Mouse (Mus musculus): ENCODE measurements around the gene Exosc9. TPM values are rescaled to one million over a fixed set of nuclear protein-coding genes. Genes with fewer than 3 reads are reported as not detected.

Gene Exosc9
- total and polyA plus RNA-seq, 3 experiments: 46.0 to 49.4 TPM; not detected in 1

GRCm38 (mm10) chr3:36532738-36533137 is 19.7 kb upstream of the Exosc9 start:
- no peaks in the 10 kb centered on the region for H3K36me3 ChIP-seq (ENCODE audit: control insufficient read depth in 1 of 2, insufficient read depth in 2 of 2, low read length in 2 of 2)
- H3K4me3 ChIP-seq (ENCODE audit: control insufficient read depth in 1 of 2, insufficient read depth in 1 of 2, low read depth in 2 of 2, low read length in 2 of 2): no peak overlapping the region
- H3K9me3 ChIP-seq (replicated peaks; ENCODE audit: insufficient read depth, low read length): no peaks in the 10 kb centered on the region
- no peaks in the 10 kb centered on the region; a peak in 1 of 4 replicates for H3K4me1 ChIP-seq (ENCODE audit: control insufficient read depth in 1 of 2, insufficient read depth in 2 of 2, low read length in 2 of 2)
- H3K27ac ChIP-seq (ENCODE audit: control insufficient read depth, low read depth, low read length): no peak overlapping the region
- no peak for TF ChIP-seq UBTF (IDR thresholded peaks at IDR 0.05; ENCODE audit: borderline replicate concordance, insufficient read depth, low read depth, low read length)
- TF ChIP-seq NELFE (IDR thresholded peaks at IDR 0.05; ENCODE audit: low read depth, low read length): no peak
- TF ChIP-seq ZMIZ1 (IDR thresholded peaks at IDR 0.05; ENCODE audit: low read depth, low read length): no peak
- no peak for TF ChIP-seq MAX (IDR thresholded peaks at IDR 0.05; ENCODE audit: low read length)
- no peak for TF ChIP-seq ZNF384 (IDR thresholded peaks at IDR 0.05; ENCODE audit: low read depth, low read length)
- TF ChIP-seq TAL1 (IDR thresholded peaks at IDR 0.05; ENCODE audit: low read length): no peak
- TF ChIP-seq CTCF (IDR thresholded peaks at IDR 0.05 in 2 of 3, conservative IDR thresholded peaks at IDR 0.05 in 1 of 3; ENCODE audit: control insufficient read depth in 1 of 3, insufficient read depth in 1 of 3, low read depth in 2 of 3, low read length in 3 of 3, poor library complexity in 1 of 3, severe bottlenecking in 1 of 3): no peak
- no peak for TF ChIP-seq EP300 (IDR thresholded peaks at IDR 0.05; ENCODE audit: low read depth in 1 of 2, low read length in 2 of 2)
- no peak for TF ChIP-seq CHD2 (IDR thresholded peaks at IDR 0.05; ENCODE audit: low read length)
- no peak for TF ChIP-seq SIN3A (IDR thresholded peaks at IDR 0.05; ENCODE audit: low read length)
- TF ChIP-seq ZC3H11A (IDR thresholded peaks at IDR 0.05; ENCODE audit: low read depth, low read length): no peak
- TF ChIP-seq CHD1 (IDR thresholded peaks at IDR 0.05; ENCODE audit: low read depth, low read length): no peak
- no peak for TF ChIP-seq ETS1 (IDR thresholded peaks at IDR 0.05; ENCODE audit: low read depth, low read length)
- TF ChIP-seq HCFC1 (IDR thresholded peaks at IDR 0.05; ENCODE audit: low read depth, low read length): no peak
- TF ChIP-seq NRF1 (IDR thresholded peaks at IDR 0.05; ENCODE audit: insufficient read depth, low read depth, low read length, poor library complexity, severe bottlenecking): no peak
- peaks cover under 1 to 10% of the 10 kb centered on the region in 2 experiments; a peak in 3 of 4 replicates for H3K27me3 ChIP-seq (ENCODE audit: control insufficient read depth in 1 of 2, insufficient read depth in 2 of 2, low read length in 2 of 2)
- no peak overlapping the region for H3K9ac ChIP-seq (ENCODE audit: control insufficient read depth, low read depth, low read length, poor library complexity, severe bottlenecking)
- no peaks in the 10 kb centered on the region for H3K79me2 ChIP-seq (ENCODE audit: control insufficient read depth, insufficient read depth, low read length, poor library complexity)
- DNase-seq (ENCODE audit: low read depth, low spot score): no peak

DNA sequence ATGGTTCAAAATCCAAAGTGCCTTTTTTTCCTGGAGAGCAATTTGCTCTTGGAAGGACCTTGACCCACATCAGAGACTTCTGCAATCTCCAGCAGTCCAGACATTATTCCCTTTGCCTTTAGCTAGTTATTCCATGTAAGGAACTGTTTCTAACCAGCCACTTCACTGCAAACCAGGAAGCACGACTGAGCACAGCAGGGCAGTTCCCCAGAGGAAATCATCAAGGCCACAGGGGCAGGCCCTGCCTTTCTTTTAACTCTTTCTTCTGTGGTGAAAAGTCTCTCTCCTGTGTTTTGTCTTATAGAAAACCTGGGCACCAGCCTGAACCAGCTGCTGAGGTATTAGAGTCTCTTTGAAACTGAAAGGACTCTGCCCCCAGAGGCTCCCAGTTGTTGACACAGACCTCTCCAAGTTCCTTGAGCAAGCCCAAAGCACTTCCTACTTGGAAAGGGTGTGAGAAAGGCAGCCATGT is 19.2 kb upstream of the Exosc9 start:
- Histone ChIP-seq H3K36me3 (ENCODE audit: control insufficient read depth in 1 of 2, insufficient read depth in 2 of 2, low read length in 2 of 2) (no peaks in the 10 kb centered on the region), H3K79me2 (ENCODE audit: control insufficient read depth, insufficient read depth, low read length, poor library complexity) (no peaks in the 10 kb centered on the region), H3K27me3 (ENCODE audit: control insufficient read depth in 1 of 2, insufficient read depth in 2 of 2, low read length in 2 of 2) (peaks cover 0 to 9% of the 10 kb centered on the region in 2 experiments; a peak in 3 of 4 replicates), H3K4me1 (ENCODE audit: control insufficient read depth in 1 of 2, insufficient read depth in 2 of 2, low read length in 2 of 2) (no peaks in the 10 kb centered on the region; a peak in 1 of 4 replicates), H3K4me3 (ENCODE audit: control insufficient read depth in 1 of 2, insufficient read depth in 1 of 2, low read depth in 2 of 2, low read length in 2 of 2) (no peak overlapping the region), H3K9me3 (replicated peaks; ENCODE audit: insufficient read depth, low read length) (no peaks in the 10 kb centered on the region), H3K27ac (ENCODE audit: control insufficient read depth, low read depth, low read length) (no peak overlapping the region), H3K9ac (ENCODE audit: control insufficient read depth, low read depth, low read length, poor library complexity, severe bottlenecking) (no peak overlapping the region)
- TF ChIP-seq MAX (IDR thresholded peaks at IDR 0.05; ENCODE audit: low read length) (no peak), MYB (IDR thresholded peaks at IDR 0.05; ENCODE audit: low read depth, low read length) (no peak), ELF1 (IDR thresholded peaks at IDR 0.05; ENCODE audit: low read depth, low read length) (no peak), CTCF (IDR thresholded peaks at IDR 0.05 in 2 of 3, conservative IDR thresholded peaks at IDR 0.05 in 1 of 3; ENCODE audit: control insufficient read depth in 1 of 3, insufficient read depth in 1 of 3, low read depth in 2 of 3, low read length in 3 of 3, poor library complexity in 1 of 3, severe bottlenecking in 1 of 3) (no peak), KAT2A (conservative IDR thresholded peaks at IDR 0.05; ENCODE audit: low read depth, low read length) (no peak), ETS1 (IDR thresholded peaks at IDR 0.05; ENCODE audit: low read depth, low read length) (no peak), USF1 (IDR thresholded peaks at IDR 0.05; ENCODE audit: low read depth, low read length) (no peak), TBP (IDR thresholded peaks at IDR 0.05; ENCODE audit: low read depth, low read length) (no peak), ZC3H11A (IDR thresholded peaks at IDR 0.05; ENCODE audit: low read depth, low read length) (no peak), E2F4 (IDR thresholded peaks at IDR 0.05; ENCODE audit: borderline replicate concordance, low read depth, low read length) (no peak), NELFE (IDR thresholded peaks at IDR 0.05; ENCODE audit: low read depth, low read length) (no peak), EP300 (IDR thresholded peaks at IDR 0.05; ENCODE audit: low read depth in 1 of 2, low read length in 2 of 2) (no peak), GATA1 (IDR thresholded peaks at IDR 0.05; ENCODE audit: low read depth, low read length) (no peak), TCF12 (IDR thresholded peaks at IDR 0.05; ENCODE audit: low read depth, low read length) (no peak), SIN3A (IDR thresholded peaks at IDR 0.05; ENCODE audit: low read length) (no peak)
- DNase-seq (ENCODE audit: low read depth, low spot score): no peak
